In genomic region chr9:121337938-121338289, GRCm38 (mm10) we compare ENCODE assay signal across 8 mouse cellular contexts. TPM values are rescaled to one million over a fixed set of nuclear protein-coding genes. Genes with fewer than 3 reads are reported as not detected.
DNase-seq lines count a peak whose midpoint lies in the region; ATAC-seq lines count a peak whose summit lies in the region.

No protein-coding gene starts in this region.

- 0 out of 2 replicates have a peak, but pooled peaks cover 4% of the 10 kb centered on the region for H3K36me3 ChIP-seq in heart, embryonic 12.5 days
- H3K36me3 ChIP-seq in hindbrain, embryonic 10.5 days, result peaks cover 16% of the 10 kb centered on the region
- no peaks in the 10 kb centered on the region for H3K36me3 ChIP-seq in midbrain, embryonic 11.5 days (ENCODE audit: control insufficient read depth, insufficient read depth, low read length)

- 75% methylated on average over 3 of the region's 3 CpGs for WGBS in heart, embryonic 12.5 days
- 71% methylated on average over 3 of the region's 3 CpGs for WGBS in hindbrain, embryonic 10.5 days
- WGBS in midbrain, embryonic 11.5 days, result 85% methylated on average over 3 of the region's 3 CpGs

- no peaks in the 10 kb centered on the region for H3K9me3 ChIP-seq in heart, embryonic 12.5 days (replicated peaks)
- H3K9me3 ChIP-seq in hindbrain, embryonic 10.5 days, result no peaks in the 10 kb centered on the region
- H3K9me3 ChIP-seq in midbrain, embryonic 11.5 days (ENCODE audit: control insufficient read depth, low read length), result no peaks in the 10 kb centered on the region

- H3K9ac ChIP-seq in heart, embryonic 12.5 days, result no peak overlapping the region
- H3K9ac ChIP-seq in midbrain, embryonic 11.5 days (ENCODE audit: low read length), result no peak overlapping the region

- no peak; the same call in 1 of the 2 replicates for ATAC-seq in heart, embryonic 12.5 days (ENCODE audit: insufficient number of reproducible peaks, low FRiP score)
- 0 out of 2 replicates have a peak, but pooled peaks have one; percentile 33 for ATAC-seq in midbrain, embryonic 11.5 days (ENCODE audit: low FRiP score)

- H3K4me1 ChIP-seq in heart, embryonic 12.5 days (replicated peaks), result peaks cover 75% of the 10 kb centered on the region
- peaks cover 53% of the 10 kb centered on the region for H3K4me1 ChIP-seq in brown adipose tissue, adult 24 weeks (ENCODE audit: control insufficient read depth, insufficient read depth, insufficient read length, low read length)
- peaks cover 73% of the 10 kb centered on the region for H3K4me1 ChIP-seq in hindbrain, embryonic 10.5 days (replicated peaks)
- peaks cover 48% of the 10 kb centered on the region for H3K4me1 ChIP-seq in midbrain, embryonic 11.5 days (ENCODE audit: control insufficient read depth, insufficient read depth, low read length)

- H3K27ac ChIP-seq in heart, embryonic 12.5 days (ENCODE audit: poor library complexity, severe bottlenecking), result peak overlapping the region; percentile 82
- peak overlapping the region; percentile 79 for H3K27ac ChIP-seq in brown adipose tissue, adult 24 weeks (replicated peaks; ENCODE audit: low read depth, low read length)
- peak overlapping the region; percentile 89 for H3K27ac ChIP-seq in hindbrain, embryonic 10.5 days
- peak overlapping the region; percentile 80 for H3K27ac ChIP-seq in midbrain, embryonic 11.5 days (ENCODE audit: low read depth, low read length)

- no peaks in the 10 kb centered on the region for H3K27me3 ChIP-seq in heart, embryonic 12.5 days (replicated peaks)
- no peaks in the 10 kb centered on the region for H3K27me3 ChIP-seq in hindbrain, embryonic 10.5 days (ENCODE audit: insufficient read depth, poor library complexity, severe bottlenecking)
- H3K27me3 ChIP-seq in midbrain, embryonic 11.5 days (ENCODE audit: control insufficient read depth, insufficient read depth, low read length), result no peaks in the 10 kb centered on the region

- H3K4me3 ChIP-seq in heart, embryonic 12.5 days, result no peak overlapping the region
- no peak overlapping the region for H3K4me3 ChIP-seq in brown adipose tissue, adult 24 weeks (ENCODE audit: insufficient read depth, low read depth, low read length)
- no peak overlapping the region for H3K4me3 ChIP-seq in hindbrain, embryonic 10.5 days
- H3K4me3 ChIP-seq in midbrain, embryonic 11.5 days (ENCODE audit: low read depth, low read length), result no peak overlapping the region

- peak overlapping the region; percentile 10; the same call in 1 of the 2 replicates for H3K4me2 ChIP-seq in heart, embryonic 12.5 days
- no peak overlapping the region for H3K4me2 ChIP-seq in midbrain, embryonic 11.5 days

- no peak for DNase-seq in heart, adult 18-20 months
- no peak for DNase-seq in hindbrain, embryonic 10.5 days (ENCODE audit: low spot score)
- DNase-seq in midbrain, embryonic 11.5 days (ENCODE audit: low spot score, missing footprints), result no peak
- DNase-seq in left cerebral cortex, adult 9 months (ENCODE audit: low spot score in 2 of 2), result no peak
- no peak for DNase-seq in kidney, postnatal 36 days
- no peak for DNase-seq in layer of hippocampus, postnatal 10 days (ENCODE audit: low spot score in 2 of 2)

RNA-seq across cellular contexts. Expression of gene Trak1, which starts 40.6 kb away (rescaled TPM):
- 37.3 and 42.0 TPM in 2 replicates for polyA plus RNA-seq in heart, embryonic 12.5 days (2016; fragmentation: Nextera tagmentation; extraction: Ambion mirVana)
- total RNA-seq in heart, adult 18-20 months (2021), result 100 to 1,000 TPM; 294 to 298 TPM
- polyA plus RNA-seq in brown adipose tissue, adult 24 weeks (2012; ENCODE audit: insufficient read depth, insufficient read length, missing spikeins), result 64.3 and 66.0 TPM in 2 replicates
- polyA plus RNA-seq in hindbrain, embryonic 10.5 days (2016; fragmentation: Nextera tagmentation; extraction: Ambion mirVana), result 24.1 and 33.1 TPM in 2 replicates
- 19.2 and 20.5 TPM in 2 replicates for polyA plus RNA-seq in midbrain, embryonic 11.5 days (2014; fragmentation: Nextera tagmentation; extraction: Ambion mirVana)
- 100 to 1,000 TPM; 207 to 210 TPM for total RNA-seq in layer of hippocampus, postnatal 10 days (2021)
